Comparison of ENCODE assay signal across 9 mouse cellular contexts in the genomic region with DNA sequence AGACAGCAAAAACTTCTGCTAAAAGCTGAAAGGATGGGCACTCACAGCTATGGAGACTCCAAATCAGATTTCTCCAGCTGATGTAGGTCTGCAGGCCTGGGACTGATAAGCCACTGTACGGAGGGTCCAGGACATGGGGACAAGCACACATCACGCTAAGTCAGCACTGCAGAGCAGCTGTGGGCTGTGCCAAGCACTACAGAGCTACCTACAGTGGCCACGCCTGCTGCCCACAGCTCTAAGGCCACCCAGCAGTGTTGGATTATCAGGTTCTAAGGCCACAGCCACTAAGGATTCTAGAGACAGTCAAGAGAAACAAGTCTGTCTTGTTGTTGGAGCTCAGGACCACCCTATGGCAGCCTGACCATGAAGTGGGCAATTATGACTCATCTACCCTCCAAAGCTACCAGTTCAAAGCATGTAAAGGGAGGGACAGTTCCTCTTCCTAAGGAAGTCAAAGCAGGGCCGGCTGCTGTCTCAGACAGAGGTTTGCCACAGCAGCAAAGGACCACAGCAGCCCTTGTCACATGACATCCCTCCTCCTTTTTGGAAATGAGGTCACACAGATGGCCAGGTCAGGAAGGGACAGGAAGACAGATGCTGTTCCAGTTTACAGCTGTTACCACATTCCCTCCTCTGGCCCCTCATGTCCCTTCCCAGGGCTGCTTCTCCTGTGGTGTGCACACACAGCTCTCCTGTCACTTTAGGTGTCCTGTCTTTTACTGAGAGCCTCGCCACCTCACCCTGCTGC. TPM values are rescaled to one million over a fixed set of nuclear protein-coding genes. Genes with fewer than 3 reads are reported as not detected.
DNase-seq lines count a peak whose midpoint lies in the region; ATAC-seq and TF ChIP-seq lines count a peak whose summit lies in the region.
"Had no signal": no experiment of that assay in that cellular context is flagged by ENCODE, and none has a peak within 500 bp of the region (broad histone marks: within the 10 kb centered on the region; RNA-seq: fewer than 3 reads in every experiment).

No protein-coding gene starts in this region.

- peak; percentile 13; the same call in 1 of the 2 replicates for ATAC-seq in forebrain, embryonic 13.5 days
- ATAC-seq in hindbrain, postnatal 0 days = no peak
- peak; percentile 75 for ATAC-seq in megakaryocyte progenitor cell, adult 5-6 weeks (replicated peaks; ENCODE audit: poor library complexity)
- no peak for ATAC-seq in erythroblast, adult 5-6 weeks (replicated peaks; ENCODE audit: low FRiP score, poor library complexity, severe bottlenecking)

- peaks cover 21% of the 10 kb centered on the region for H3K36me3 ChIP-seq in forebrain, embryonic 13.5 days (ENCODE audit: poor library complexity, severe bottlenecking)
- H3K36me3 ChIP-seq in hindbrain, postnatal 0 days (ENCODE audit: insufficient read depth, low read length) = no peaks in the 10 kb centered on the region

- 72% methylated on average over 5 of the region's 5 CpGs for WGBS in forebrain, embryonic 13.5 days
- WGBS in hindbrain, postnatal 0 days = 64% methylated on average over 5 of the region's 5 CpGs

- peak overlapping the region; percentile 53; the same call in 1 of the 2 replicates for H3K9ac ChIP-seq in forebrain, embryonic 13.5 days
- no peak overlapping the region for H3K9ac ChIP-seq in hindbrain, postnatal 0 days (replicated peaks; ENCODE audit: low read length)

- H3K9me3 ChIP-seq in forebrain, embryonic 13.5 days (replicated peaks) = no peaks in the 10 kb centered on the region
- H3K9me3 ChIP-seq in hindbrain, postnatal 0 days (ENCODE audit: low read length) = no peaks in the 10 kb centered on the region

- H3K27me3 ChIP-seq in forebrain, embryonic 13.5 days = no peaks in the 10 kb centered on the region
- no peaks in the 10 kb centered on the region for H3K27me3 ChIP-seq in hindbrain, postnatal 0 days (ENCODE audit: insufficient read depth, low read length)

- H3K27ac ChIP-seq in gastrocnemius, adult 2 months = peak overlapping the region; percentile 73
- peak overlapping the region; percentile 89 for H3K27ac ChIP-seq in forebrain, embryonic 13.5 days
- H3K27ac ChIP-seq in hindbrain, postnatal 0 days = peak overlapping the region; percentile 51; the same call in 1 of the 2 replicates

- no peak for TF ChIP-seq CTCF in gastrocnemius, adult 2 months (IDR thresholded peaks at IDR 0.05)
- TF ChIP-seq CTCF in hindbrain, postnatal 0 days (IDR thresholded peaks at IDR 0.05; ENCODE audit: low read depth) = no peak

- no peak overlapping the region for H3K4me3 ChIP-seq in gastrocnemius, adult 2 months
- H3K4me3 ChIP-seq in forebrain, embryonic 13.5 days = no peak overlapping the region
- no peak overlapping the region for H3K4me3 ChIP-seq in hindbrain, postnatal 0 days (ENCODE audit: low read length)
- H3K4me3 ChIP-seq: erythroblast, embryonic 14.5 days had no signal

- intact Hi-C loops in gastrocnemius, adult 2 months (cut with DNase I) = no loop called here
- intact Hi-C loops in gastrocnemius, postnatal 36 days (cut with DNase I) = no loop called here

- peak; percentile 38 for DNase-seq in gastrocnemius, adult 2 months
- no peak for DNase-seq in gastrocnemius, postnatal 36 days
- DNase-seq in hindbrain, postnatal 0 days (ENCODE audit: low spot score) = no peak
- peak; percentile 60 for DNase-seq in thymus, postnatal 14 days
- no peak for DNase-seq in spleen, adult 12 weeks (ENCODE audit: low spot score)

- H3K4me2 ChIP-seq in forebrain, embryonic 13.5 days = peak overlapping the region; percentile 30; the same call in 1 of the 2 replicates
- H3K4me2 ChIP-seq in hindbrain, postnatal 0 days (ENCODE audit: low read depth, low read length) = no peak overlapping the region

- peaks cover 36% of the 10 kb centered on the region for H3K4me1 ChIP-seq in forebrain, embryonic 13.5 days
- H3K4me1 ChIP-seq in hindbrain, postnatal 0 days (ENCODE audit: insufficient read depth, low read length) = peaks cover 19% of the 10 kb centered on the region

RNA-seq across cellular contexts. Expression of gene Mad1l1, which starts 56.4 kb away (rescaled TPM):
- 1 to 10 TPM; 7.2 to 9.0 TPM for total RNA-seq in gastrocnemius, adult 2 months (2021)
- total RNA-seq in gastrocnemius, postnatal 36 days (2021) = 1 to 10 TPM; 6.5 to 7.1 TPM
- 43.1 and 44.5 TPM in 2 replicates for polyA plus RNA-seq in forebrain, embryonic 13.5 days (2015; fragmentation: Nextera tagmentation; extraction: Ambion mirVana)
- 18.6 and 29.1 TPM in 2 replicates for total RNA-seq in hindbrain, postnatal 0 days (2014; rRNA removed)
- 27.2 and 30.9 TPM in 2 replicates for polyA plus RNA-seq in hindbrain, postnatal 0 days (2015; fragmentation: Nextera tagmentation; extraction: Ambion mirVana)
- 11.2 and 11.8 TPM in 2 replicates for total RNA-seq in megakaryocyte progenitor cell, adult 5-6 weeks (2015)
- 63.1 and 65.3 TPM in 2 replicates for total RNA-seq in megakaryocyte progenitor cell, adult 5-6 weeks (2017)
- 2.7 and 4.8 TPM in 2 replicates for total RNA-seq in erythroblast, adult 5-6 weeks (2015; ENCODE audit: low replicate concordance)
- total RNA-seq in erythroblast, adult 5-6 weeks (2017; ENCODE audit: low replicate concordance) = 22.4 and 44.6 TPM in 2 replicates

RNA-seq across cellular contexts. Expression of gene Nudt1, which starts 56.5 kb away (rescaled TPM):
- total RNA-seq in gastrocnemius, adult 2 months (2021) = 1 to 10 TPM; 4.9 to 8.2 TPM
- total RNA-seq in gastrocnemius, postnatal 36 days (2021) = 1 to 10 TPM; 4.7 to 5.9 TPM
- 35.7 and 37.8 TPM in 2 replicates for polyA plus RNA-seq in forebrain, embryonic 13.5 days (2015; fragmentation: Nextera tagmentation; extraction: Ambion mirVana)
- total RNA-seq in hindbrain, postnatal 0 days (2014; rRNA removed) = 7.5 and 8.7 TPM in 2 replicates
- polyA plus RNA-seq in hindbrain, postnatal 0 days (2015; fragmentation: Nextera tagmentation; extraction: Ambion mirVana) = 19.7 and 21.4 TPM in 2 replicates
- 31.3 and 44.1 TPM in 2 replicates for total RNA-seq in megakaryocyte progenitor cell, adult 5-6 weeks (2015)
- total RNA-seq in megakaryocyte progenitor cell, adult 5-6 weeks (2017) = 49.1 and 58.7 TPM in 2 replicates
- total RNA-seq in erythroblast, adult 5-6 weeks (2015; ENCODE audit: low replicate concordance) = 10.0 and 11.7 TPM in 2 replicates
- total RNA-seq in erythroblast, adult 5-6 weeks (2017; ENCODE audit: low replicate concordance) = 5.3 and 10.3 TPM in 2 replicates

Comparison
In these comparisons a context has a peak if more than half of its experiments do, and no peak if none do; other contexts are left out.
1. DNase-seq: peak in gastrocnemius, adult 2 months (single experiment) and thymus, postnatal 14 days (single experiment); none in gastrocnemius, postnatal 36 days (0 of 2), hindbrain, postnatal 0 days (single experiment) and spleen, adult 12 weeks (single experiment).
2. ATAC-seq: peak in forebrain, embryonic 13.5 days (single experiment) and megakaryocyte progenitor cell, adult 5-6 weeks (single experiment); none in hindbrain, postnatal 0 days (single experiment) and erythroblast, adult 5-6 weeks (single experiment).
3. Peak in every context shown above with its lines, with median percentiles within 50 percentile points of each other: H3K27ac ChIP-seq.